Mouse (Mus musculus): ENCODE measurements around the gene Alpk3. TPM values are rescaled to one million over a fixed set of nuclear protein-coding genes. Genes with fewer than 3 reads are reported as not detected.

Alpk3 gene
- total and polyA plus RNA-seq, 2 experiments from 2014 or later, result 19.1 to 42.9 TPM

DNA sequence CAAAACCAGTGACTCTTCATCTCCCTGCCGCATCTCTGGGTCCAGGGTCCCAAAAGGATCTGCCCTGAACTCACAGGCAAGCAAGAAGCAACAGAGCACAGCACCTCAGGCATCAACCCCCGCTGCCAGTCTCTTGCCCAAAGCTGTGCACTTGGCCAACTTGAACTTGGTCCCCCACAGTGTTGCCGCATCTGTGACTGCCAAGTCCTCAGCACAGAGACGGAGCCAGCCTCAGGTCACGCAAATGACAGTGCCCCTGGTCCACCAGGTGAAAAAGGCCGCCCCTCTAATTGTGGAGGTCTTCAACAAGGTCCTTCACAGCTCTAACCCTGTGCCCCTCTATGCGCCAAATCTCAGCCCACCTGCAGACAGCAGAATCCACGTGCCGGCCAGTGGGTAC lies 32.7 kb upstream of the Alpk3 start:
- WGBS, result 97% methylated on average over 9 of the region's 9 CpGs
- Histone ChIP-seq H3K4me1 (ENCODE audit: control insufficient read depth, insufficient read depth) (no peaks in the 10 kb centered on the region), H3K4me2 (ENCODE audit: low read depth, low read length) (no peak overlapping the region), H3K27me3 (ENCODE audit: control insufficient read depth, insufficient read depth, low read length) (no peaks in the 10 kb centered on the region), H3K9ac (replicated peaks; ENCODE audit: low read depth, low read length) (no peak overlapping the region), H3K4me3 (ENCODE audit: low read depth, low read length) (no peak overlapping the region), H3K27ac (ENCODE audit: low read depth) (no peak overlapping the region), H3K9me3 (replicated peaks; ENCODE audit: control insufficient read depth, low read length) (no peaks in the 10 kb centered on the region), H3K36me3 (replicated peaks; ENCODE audit: control insufficient read depth, insufficient read depth, low read length) (peaks cover 67% of the 10 kb centered on the region)
- no peak for DNase-seq (ENCODE audit: low spot score)
- no peak for TF ChIP-seq EP300 (IDR thresholded peaks at IDR 0.05; ENCODE audit: low read depth)
- TF ChIP-seq CTCF (IDR thresholded peaks at IDR 0.05; ENCODE audit: low read depth), result no peak
- no peak for ATAC-seq (ENCODE audit: insufficient read depth, low read depth)

DNA sequence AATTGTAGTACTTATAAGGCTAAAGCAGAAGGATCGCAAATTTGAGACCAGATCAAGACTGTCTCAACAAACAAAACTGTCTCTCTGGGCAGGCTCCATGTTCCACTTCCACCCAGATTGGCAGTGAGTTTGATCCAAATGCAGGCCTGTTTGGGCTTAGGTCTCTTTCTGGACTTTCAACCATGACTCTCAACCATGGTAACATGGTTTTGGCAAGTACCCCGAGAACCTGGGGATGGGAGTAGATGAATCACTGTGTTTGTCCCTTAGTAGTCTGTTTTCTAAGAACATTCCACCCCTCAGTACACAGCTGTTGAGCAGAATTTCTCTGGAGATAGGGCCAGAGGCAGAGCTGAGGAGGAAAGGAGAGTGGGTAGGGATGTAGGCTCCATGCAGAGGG lies 31.6 kb upstream of the Alpk3 start:
- Histone ChIP-seq H3K9me3 (replicated peaks; ENCODE audit: control insufficient read depth, low read length) (no peaks in the 10 kb centered on the region), H3K27me3 (ENCODE audit: control insufficient read depth, insufficient read depth, low read length) (no peaks in the 10 kb centered on the region), H3K9ac (replicated peaks; ENCODE audit: low read depth, low read length) (no peak overlapping the region), H3K36me3 (replicated peaks; ENCODE audit: control insufficient read depth, insufficient read depth, low read length) (peaks cover 78% of the 10 kb centered on the region), H3K27ac (ENCODE audit: low read depth) (no peak overlapping the region), H3K4me1 (ENCODE audit: control insufficient read depth, insufficient read depth) (no peaks in the 10 kb centered on the region), H3K4me3 (ENCODE audit: low read depth, low read length) (no peak overlapping the region), H3K4me2 (ENCODE audit: low read depth, low read length) (no peak overlapping the region)
- WGBS, result 88% methylated on average over 2 of the region's 2 CpGs
- TF ChIP-seq CTCF (IDR thresholded peaks at IDR 0.05; ENCODE audit: low read depth) (no peak), EP300 (IDR thresholded peaks at IDR 0.05; ENCODE audit: low read depth) (no peak)
- no peak for DNase-seq (ENCODE audit: low spot score)
- no peak for ATAC-seq (ENCODE audit: insufficient read depth, low read depth)

DNA sequence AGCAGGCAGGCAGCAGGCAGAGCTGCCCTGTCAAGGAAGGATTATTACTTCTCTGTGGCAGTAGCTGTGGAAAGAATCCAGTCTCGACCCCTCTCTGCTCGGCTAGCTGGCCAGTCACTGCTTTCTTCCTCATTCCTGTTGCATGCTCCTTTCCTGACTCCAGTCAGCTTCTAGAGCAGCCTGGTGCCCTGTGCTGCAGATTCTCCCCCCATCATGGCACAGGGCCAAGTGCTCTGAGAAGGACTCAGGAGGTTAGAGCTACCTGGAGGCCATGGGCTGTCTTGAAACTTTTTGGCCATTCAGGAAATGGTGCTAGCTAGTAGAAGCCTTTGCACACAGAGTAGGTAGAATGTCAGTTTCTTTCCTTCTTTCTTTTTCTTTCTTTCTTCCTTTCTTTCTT lies 17.7 kb upstream of the Alpk3 start:
- ATAC-seq (ENCODE audit: insufficient read depth, low read depth), result no peak
- no peaks in the 10 kb centered on the region for H3K9me3 ChIP-seq (replicated peaks; ENCODE audit: control insufficient read depth, low read length)
- H3K4me1 ChIP-seq (ENCODE audit: control insufficient read depth, insufficient read depth), result no peaks in the 10 kb centered on the region
- H3K27me3 ChIP-seq (ENCODE audit: control insufficient read depth, insufficient read depth, low read length), result no peaks in the 10 kb centered on the region
- no peak overlapping the region for H3K9ac ChIP-seq (replicated peaks; ENCODE audit: low read depth, low read length)
- TF ChIP-seq CTCF (IDR thresholded peaks at IDR 0.05; ENCODE audit: low read depth), result no peak
- no peak for TF ChIP-seq EP300 (IDR thresholded peaks at IDR 0.05; ENCODE audit: low read depth)
- H3K36me3 ChIP-seq (replicated peaks; ENCODE audit: control insufficient read depth, insufficient read depth, low read length), result peaks cover 80% of the 10 kb centered on the region
- WGBS, result 25% methylated on average over 2 of the region's 2 CpGs
- H3K4me2 ChIP-seq (ENCODE audit: low read depth, low read length), result no peak overlapping the region
- H3K27ac ChIP-seq (ENCODE audit: low read depth), result no peak overlapping the region
- DNase-seq (ENCODE audit: low spot score), result no peak
- H3K4me3 ChIP-seq (ENCODE audit: low read depth, low read length), result no peak overlapping the region

DNA sequence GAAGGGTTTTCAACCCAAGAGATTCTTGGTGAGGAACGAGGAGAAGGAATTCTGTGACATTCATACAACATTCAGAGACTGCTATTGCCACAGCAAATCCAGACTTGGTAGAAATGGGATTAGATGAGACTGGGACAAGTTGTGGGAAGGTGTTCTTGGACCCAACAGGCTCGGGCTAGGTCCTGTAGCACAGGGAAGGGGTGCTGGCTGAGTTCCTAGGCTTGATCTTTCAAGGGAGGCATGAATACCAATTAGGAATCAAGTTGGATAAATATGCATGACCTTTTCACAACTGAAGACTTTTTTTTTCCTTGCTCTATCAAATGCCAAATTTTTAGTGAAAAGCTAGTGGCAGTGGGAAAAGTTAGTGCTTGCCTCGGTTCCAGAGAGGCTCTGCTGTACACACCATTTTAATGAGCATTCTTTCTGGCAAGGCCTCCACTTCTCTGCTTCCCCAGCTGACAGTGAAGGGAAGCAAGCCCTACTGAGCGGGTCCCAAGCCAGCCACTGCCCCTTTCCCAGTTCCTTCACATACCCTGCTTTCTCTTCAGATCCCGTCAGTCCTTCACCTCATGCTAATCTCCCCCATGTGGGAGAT lies 14.3 kb upstream of the Alpk3 start:
- Histone ChIP-seq H3K36me3 (replicated peaks; ENCODE audit: control insufficient read depth, insufficient read depth, low read length) (peaks cover 59% of the 10 kb centered on the region), H3K27me3 (ENCODE audit: control insufficient read depth, insufficient read depth, low read length) (no peaks in the 10 kb centered on the region), H3K27ac (ENCODE audit: low read depth) (no peak overlapping the region), H3K4me1 (ENCODE audit: control insufficient read depth, insufficient read depth) (no peaks in the 10 kb centered on the region), H3K9ac (replicated peaks; ENCODE audit: low read depth, low read length) (no peak overlapping the region), H3K4me2 (ENCODE audit: low read depth, low read length) (no peak overlapping the region), H3K4me3 (ENCODE audit: low read depth, low read length) (no peak overlapping the region), H3K9me3 (replicated peaks; ENCODE audit: control insufficient read depth, low read length) (no peaks in the 10 kb centered on the region)
- no peak for TF ChIP-seq EP300 (IDR thresholded peaks at IDR 0.05; ENCODE audit: low read depth)
- TF ChIP-seq CTCF (IDR thresholded peaks at IDR 0.05; ENCODE audit: low read depth), result no peak
- WGBS, result 82% methylated on average over 5 of the region's 5 CpGs
- ATAC-seq (ENCODE audit: insufficient read depth, low read depth), result no peak
- no peak for DNase-seq (ENCODE audit: low spot score)

DNA sequence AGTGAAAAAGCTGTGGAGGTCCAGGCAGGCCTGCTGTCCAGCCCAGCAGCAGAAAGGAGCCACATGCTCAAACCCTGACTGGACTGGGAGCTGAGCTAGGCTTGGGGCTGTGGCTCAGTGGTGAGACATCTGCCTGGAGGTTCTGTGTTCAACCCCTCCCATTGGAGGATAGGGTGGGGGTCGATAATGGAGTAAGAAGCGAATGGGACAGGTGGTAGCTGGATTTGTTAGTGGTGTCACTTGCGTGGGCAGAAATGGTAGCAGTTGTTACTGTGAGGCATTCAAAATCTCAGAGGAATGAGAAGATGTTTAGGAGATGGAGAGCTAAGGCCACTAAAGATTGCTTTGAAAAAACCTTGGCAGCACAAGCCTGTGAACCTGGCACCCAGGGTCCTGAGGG lies 9.6 kb upstream of the Alpk3 start:
- no peak overlapping the region for H3K4me3 ChIP-seq (ENCODE audit: low read depth, low read length)
- DNase-seq (ENCODE audit: low spot score) (no peak), ATAC-seq (ENCODE audit: insufficient read depth, low read depth) (no peak)
- no peaks in the 10 kb centered on the region for H3K27me3 ChIP-seq (ENCODE audit: control insufficient read depth, insufficient read depth, low read length)
- H3K4me1 ChIP-seq (ENCODE audit: control insufficient read depth, insufficient read depth), result no peaks in the 10 kb centered on the region
- TF ChIP-seq EP300 (IDR thresholded peaks at IDR 0.05; ENCODE audit: low read depth) (no peak), CTCF (IDR thresholded peaks at IDR 0.05; ENCODE audit: low read depth) (no peak)
- no peak overlapping the region for H3K9ac ChIP-seq (replicated peaks; ENCODE audit: low read depth, low read length)
- H3K36me3 ChIP-seq (replicated peaks; ENCODE audit: control insufficient read depth, insufficient read depth, low read length), result peaks cover 12% of the 10 kb centered on the region
- no peak overlapping the region for H3K4me2 ChIP-seq (ENCODE audit: low read depth, low read length)
- WGBS, result 81% methylated on average over 3 of the region's 3 CpGs
- H3K9me3 ChIP-seq (replicated peaks; ENCODE audit: control insufficient read depth, low read length), result no peaks in the 10 kb centered on the region
- no peak overlapping the region for H3K27ac ChIP-seq (ENCODE audit: low read depth)

DNA sequence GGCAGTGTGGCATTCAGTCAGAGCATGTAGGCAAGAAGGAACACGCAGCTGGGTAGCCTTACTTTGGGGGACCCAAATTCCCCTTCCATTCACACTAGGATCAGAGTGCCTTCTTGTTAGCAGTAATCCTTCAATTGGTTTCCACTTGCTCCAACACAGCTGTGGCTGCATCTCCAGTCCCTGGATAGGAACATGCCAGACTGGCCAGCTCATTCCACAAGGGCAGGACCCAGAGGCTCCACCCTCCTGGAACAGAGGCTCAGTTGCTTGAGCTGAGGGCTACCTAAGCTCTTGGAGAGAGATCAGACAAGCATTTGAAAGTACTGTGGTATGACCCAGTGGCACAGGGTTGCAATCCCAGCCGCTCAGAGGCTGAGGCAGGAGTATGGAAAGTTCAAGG lies 8.9 kb upstream of the Alpk3 start:
- Histone ChIP-seq H3K36me3 (replicated peaks; ENCODE audit: control insufficient read depth, insufficient read depth, low read length) (peaks cover 7% of the 10 kb centered on the region), H3K4me1 (ENCODE audit: control insufficient read depth, insufficient read depth) (no peaks in the 10 kb centered on the region), H3K27ac (ENCODE audit: low read depth) (no peak overlapping the region), H3K9ac (replicated peaks; ENCODE audit: low read depth, low read length) (no peak overlapping the region), H3K4me2 (ENCODE audit: low read depth, low read length) (no peak overlapping the region), H3K9me3 (replicated peaks; ENCODE audit: control insufficient read depth, low read length) (no peaks in the 10 kb centered on the region), H3K4me3 (ENCODE audit: low read depth, low read length) (no peak overlapping the region), H3K27me3 (ENCODE audit: control insufficient read depth, insufficient read depth, low read length) (no peaks in the 10 kb centered on the region)
- DNase-seq (ENCODE audit: low spot score) (no peak), ATAC-seq (ENCODE audit: insufficient read depth, low read depth) (no peak)
- WGBS, result 87% methylated on average over 2 of the region's 2 CpGs
- TF ChIP-seq CTCF (IDR thresholded peaks at IDR 0.05; ENCODE audit: low read depth) (no peak), EP300 (IDR thresholded peaks at IDR 0.05; ENCODE audit: low read depth) (no peak)

Data from heart, postnatal 0 days (tissue).